Mouse (Mus musculus) liver, embryonic 14.5 days (tissue): ENCODE data around the gene Smoc1.

Experiments
- CTCF ChIP-seq: IDR thresholded peaks from 2 replicates; pipeline ENCODE4 v1.5.1; 2016; ENCODE audit warnings: antibody characterized with exemption, low read depth, control low read depth
- EP300 ChIP-seq: IDR thresholded peaks from 2 replicates; pipeline ENCODE4 v1.6.1; 2016; ENCODE audit warnings: antibody characterized with exemption, low read depth

GRCm38 (mm10) chr12:81189636-81190035, 163.0 kb downstream of the Smoc1 start:
- TF ChIP-seq EP300 (no peak), CTCF (no peak)
